9 mouse cellular contexts compared by ENCODE assay signal in genomic region chr7:142456806-142457205, GRCm38 (mm10). TPM values are rescaled to one million over a fixed set of nuclear protein-coding genes. Genes with fewer than 3 reads are reported as not detected.
DNase-seq lines count a peak whose midpoint lies in the region; ATAC-seq lines count a peak whose summit lies in the region.
"Had no signal": no experiment of that assay in that cellular context is flagged by ENCODE, and none has a peak within 500 bp of the region (broad histone marks: within the 10 kb centered on the region; RNA-seq: fewer than 3 reads in every experiment).

No protein-coding gene starts in this region.

- no peaks in the 10 kb centered on the region for H3K27me3 ChIP-seq in lung, embryonic 15.5 days
- H3K27me3 ChIP-seq in forebrain, embryonic 13.5 days = no peaks in the 10 kb centered on the region
- H3K27me3 ChIP-seq in midbrain, embryonic 16.5 days (ENCODE audit: control insufficient read depth, insufficient read depth, low read depth, low read length) = no peaks in the 10 kb centered on the region

- H3K9ac ChIP-seq in lung, embryonic 15.5 days = no peak overlapping the region
- no peak overlapping the region for H3K9ac ChIP-seq in forebrain, embryonic 13.5 days
- no peak overlapping the region for H3K9ac ChIP-seq in midbrain, embryonic 16.5 days (ENCODE audit: low read depth, low read length)

- H3K36me3 ChIP-seq in lung, embryonic 15.5 days = no peaks in the 10 kb centered on the region
- H3K36me3 ChIP-seq in forebrain, embryonic 13.5 days (ENCODE audit: poor library complexity, severe bottlenecking) = no peaks in the 10 kb centered on the region
- H3K36me3 ChIP-seq in midbrain, embryonic 16.5 days (ENCODE audit: control insufficient read depth, insufficient read depth, low read length) = no peaks in the 10 kb centered on the region

- 32% methylated on average over 3 of the region's 3 CpGs for WGBS in lung, embryonic 15.5 days
- 81% methylated on average over 3 of the region's 3 CpGs for WGBS in forebrain, embryonic 13.5 days
- WGBS in midbrain, embryonic 16.5 days = 60% methylated on average over 3 of the region's 3 CpGs

- ATAC-seq in lung, embryonic 15.5 days (ENCODE audit: borderline replicate concordance, extremely low read depth, low FRiP score, low TSS enrichment) = no peak
- peak; percentile 4; the same call in 1 of the 2 replicates for ATAC-seq in forebrain, embryonic 13.5 days
- peak; percentile 18; the same call in 1 of the 2 replicates for ATAC-seq in midbrain, embryonic 16.5 days
- no peak for ATAC-seq in frontal cortex, adult (ENCODE audit: low TSS enrichment)

- H3K4me3 ChIP-seq in lung, embryonic 15.5 days = no peak overlapping the region
- H3K4me3 ChIP-seq in forebrain, embryonic 13.5 days = no peak overlapping the region
- H3K4me3 ChIP-seq in midbrain, embryonic 16.5 days (ENCODE audit: low read depth, low read length) = no peak overlapping the region

- no peak overlapping the region for H3K4me2 ChIP-seq in lung, embryonic 15.5 days
- no peak overlapping the region for H3K4me2 ChIP-seq in forebrain, embryonic 13.5 days
- no peak overlapping the region for H3K4me2 ChIP-seq in midbrain, embryonic 16.5 days (ENCODE audit: low read length)

- H3K9me3 ChIP-seq in lung, embryonic 15.5 days = no peaks in the 10 kb centered on the region
- no peaks in the 10 kb centered on the region for H3K9me3 ChIP-seq in forebrain, embryonic 13.5 days (replicated peaks)
- H3K9me3 ChIP-seq in midbrain, embryonic 16.5 days (replicated peaks; ENCODE audit: control insufficient read depth, low read length, poor library complexity, severe bottlenecking) = no peaks in the 10 kb centered on the region

- peaks cover 63% of the 10 kb centered on the region for H3K4me1 ChIP-seq in lung, embryonic 15.5 days
- H3K4me1 ChIP-seq in forebrain, embryonic 13.5 days = peaks cover 22% of the 10 kb centered on the region
- peaks cover 8% of the 10 kb centered on the region; the same call in 1 of the 2 replicates for H3K4me1 ChIP-seq in midbrain, embryonic 16.5 days (ENCODE audit: control insufficient read depth, insufficient read depth, low read length)

- H3K27ac ChIP-seq in lung, embryonic 15.5 days = peak overlapping the region; percentile 93
- H3K27ac ChIP-seq in forebrain, embryonic 13.5 days = peak overlapping the region; percentile 57
- peak overlapping the region; percentile 69 for H3K27ac ChIP-seq in midbrain, embryonic 16.5 days (ENCODE audit: low read length)

- DNase-seq in lung, postnatal 25 days (ENCODE audit: low spot score) = no peak
- peak; percentile 36 for DNase-seq in heart, postnatal 4 days
- DNase-seq in urinary bladder, postnatal 36 days (ENCODE audit: low spot score in 2 of 2) = no peak
- DNase-seq in frontal cortex, adult 2 months (ENCODE audit: extremely low spot score in 1 of 2, low spot score in 1 of 2) = no peak
- DNase-seq: kidney, adult 11 months had no signal

RNA-seq across cellular contexts. Expression of gene Lsp1, which starts 3.8 kb away (rescaled TPM):
- polyA plus RNA-seq in lung, embryonic 15.5 days (2015; fragmentation: Nextera tagmentation; extraction: Ambion mirVana) = 125 and 130 TPM in 2 replicates
- polyA plus RNA-seq in forebrain, embryonic 13.5 days (2015; fragmentation: Nextera tagmentation; extraction: Ambion mirVana) = 4.2 TPM in 2 replicates
- total RNA-seq in heart, postnatal 4 days (2021) = 100 to 1,000 TPM in 1 of 2 experiments, 10 to 100 TPM in 1; 93.3 to 108 TPM
- 4.8 and 5.1 TPM in 2 replicates for polyA plus RNA-seq in midbrain, embryonic 16.5 days (2015; fragmentation: Nextera tagmentation; extraction: Ambion mirVana)
- 11.0 and 11.2 TPM in 2 replicates for polyA plus RNA-seq in frontal cortex, adult 2 months (2012; rRNA removed)

RNA-seq across cellular contexts. Expression of gene Tnni2, which starts 15.2 kb away (rescaled TPM):
- 2.4 and 7.4 TPM in 2 replicates for polyA plus RNA-seq in lung, embryonic 15.5 days (2015; fragmentation: Nextera tagmentation; extraction: Ambion mirVana)
- polyA plus RNA-seq in forebrain, embryonic 13.5 days (2015; fragmentation: Nextera tagmentation; extraction: Ambion mirVana) = 0.61 TPM in 1 of 2 replicates, not detected in the other
- total RNA-seq in heart, postnatal 4 days (2021) = 10 to 100 TPM in 1 of 2 experiments, 1 to 10 TPM in 1; 6.6 to 16.4 TPM
- polyA plus RNA-seq in midbrain, embryonic 16.5 days (2015; fragmentation: Nextera tagmentation; extraction: Ambion mirVana) = 0.51 and 0.78 TPM in 2 replicates
- polyA plus RNA-seq in frontal cortex, adult 2 months (2012; rRNA removed) = 1.7 and 2.0 TPM in 2 replicates

RNA-seq across cellular contexts. Expression of gene Syt8, which starts 22.2 kb away (rescaled TPM):
- polyA plus RNA-seq in lung, embryonic 15.5 days (2015; fragmentation: Nextera tagmentation; extraction: Ambion mirVana) = 0.34 and 0.87 TPM in 2 replicates
- polyA plus RNA-seq in forebrain, embryonic 13.5 days (2015; fragmentation: Nextera tagmentation; extraction: Ambion mirVana) = not detected in 2 replicates
- total RNA-seq in heart, postnatal 4 days (2021) = not detected
- polyA plus RNA-seq in midbrain, embryonic 16.5 days (2015; fragmentation: Nextera tagmentation; extraction: Ambion mirVana) = not detected in 2 replicates
- not detected in 2 replicates for polyA plus RNA-seq in frontal cortex, adult 2 months (2012; rRNA removed)

RNA-seq across cellular contexts. Expression of gene Tnnt3, which starts 41.8 kb away (rescaled TPM):
- 2.5 and 5.1 TPM in 2 replicates for polyA plus RNA-seq in lung, embryonic 15.5 days (2015; fragmentation: Nextera tagmentation; extraction: Ambion mirVana)
- polyA plus RNA-seq in forebrain, embryonic 13.5 days (2015; fragmentation: Nextera tagmentation; extraction: Ambion mirVana) = 0.28 and 0.77 TPM in 2 replicates
- total RNA-seq in heart, postnatal 4 days (2021) = 10 to 100 TPM in 1 of 2 experiments, under 1 TPM in 1; 0.98 to 10.9 TPM
- polyA plus RNA-seq in midbrain, embryonic 16.5 days (2015; fragmentation: Nextera tagmentation; extraction: Ambion mirVana) = 0.91 and 1.6 TPM in 2 replicates
- 0.50 and 1.8 TPM in 2 replicates for polyA plus RNA-seq in frontal cortex, adult 2 months (2012; rRNA removed)

Comparison
In these comparisons a context has a peak if more than half of its experiments do, and no peak if none do; other contexts are left out.
1. ATAC-seq: peak in forebrain, embryonic 13.5 days (single experiment) and midbrain, embryonic 16.5 days (single experiment); none in lung, embryonic 15.5 days (single experiment) and frontal cortex, adult (single experiment).
2. RNA of gene Lsp1, which starts 3.8 kb away (polyA plus RNA-seq): 125 to 130 TPM in lung, embryonic 15.5 days; 11.0 to 11.2 TPM in frontal cortex, adult 2 months, 4.8 to 5.1 TPM in midbrain, embryonic 16.5 days and 4.2 TPM in forebrain, embryonic 13.5 days; every median in the first group is over 10 times any median in the second.
3. Peak in every context shown above with its lines, with median percentiles within 50 percentile points of each other: H3K27ac ChIP-seq.